Mouse (Mus musculus): ENCODE results near the gene Rassf2.
A peak's percentile ranks its signal among the peaks of the same experiment; 100 is the strongest.

- TF ChIP-seq CTCF (IDR thresholded peaks at IDR 0.05) (0 out of 2 replicates have a peak, but pooled peaks have one; percentile 3), EP300 (IDR thresholded peaks at IDR 0.05) (no peak)
These were observed 34.3 kb downstream of the Rassf2 start for GRCm38 (mm10) chr2:131995742-131996141.
